ENCODE assay signal across 15 mouse cellular contexts in genomic region chr11:121655166-121655806, GRCm38 (mm10). TPM values are rescaled to one million over a fixed set of nuclear protein-coding genes. Genes with fewer than 3 reads are reported as not detected.
DNase-seq lines count a peak whose midpoint lies in the region; ATAC-seq and TF ChIP-seq lines count a peak whose summit lies in the region.
"Had no signal": no experiment of that assay in that cellular context is flagged by ENCODE, and none has a peak within 500 bp of the region (broad histone marks: within the 10 kb centered on the region; RNA-seq: fewer than 3 reads in every experiment).

No protein-coding gene starts in this region.

- peaks cover 6% of the 10 kb centered on the region; the same call in 1 of the 2 replicates for H3K36me3 ChIP-seq in limb, embryonic 15.5 days
- peaks cover 13% of the 10 kb centered on the region; the same call in 1 of the 2 replicates for H3K36me3 ChIP-seq in limb, embryonic 10.5 days
- no peaks in the 10 kb centered on the region for H3K36me3 ChIP-seq in stomach, postnatal 0 days (ENCODE audit: control insufficient read depth, insufficient read depth, low read length)
- H3K36me3 ChIP-seq: heart, embryonic 15.5 days had no signal

- H3K9me3 ChIP-seq in limb, embryonic 15.5 days: no peaks in the 10 kb centered on the region
- no peaks in the 10 kb centered on the region for H3K9me3 ChIP-seq in limb, embryonic 10.5 days (replicated peaks)
- no peaks in the 10 kb centered on the region for H3K9me3 ChIP-seq in stomach, postnatal 0 days (ENCODE audit: control insufficient read depth, low read length)
- H3K9me3 ChIP-seq: heart, embryonic 15.5 days; hindbrain, embryonic 13.5 days had no signal

- no peak for TF ChIP-seq CTCF in stomach, postnatal 0 days (IDR thresholded peaks at IDR 0.05; ENCODE audit: low read depth)

- no peaks in the 10 kb centered on the region for H3K27me3 ChIP-seq in limb, embryonic 15.5 days
- H3K27me3 ChIP-seq in limb, embryonic 10.5 days (ENCODE audit: low read depth, poor library complexity, severe bottlenecking): no peaks in the 10 kb centered on the region
- H3K27me3 ChIP-seq in stomach, postnatal 0 days (ENCODE audit: control insufficient read depth, insufficient read depth, low read length): no peaks in the 10 kb centered on the region
- H3K27me3 ChIP-seq: heart, embryonic 15.5 days; hindbrain, embryonic 13.5 days had no signal

- no peak for ATAC-seq in limb, embryonic 15.5 days (ENCODE audit: insufficient number of reproducible peaks, low FRiP score, low TSS enrichment, low read depth)
- peak; percentile 76 for ATAC-seq in CD4-positive, CD25-positive, alpha-beta regulatory T cell, adult 4 months
- peak; percentile 35 to 52; a peak in 2 of 4 replicates for ATAC-seq in hematopoietic stem cell, adult 5-6 weeks (replicated peaks in 1 of 2; ENCODE audit: insufficient read depth in 1 of 2, low FRiP score in 2 of 2, low TSS enrichment in 1 of 2, low read depth in 1 of 2, poor library complexity in 2 of 2, severe bottlenecking in 2 of 2)
- ATAC-seq in stomach, postnatal 0 days (ENCODE audit: low FRiP score, low TSS enrichment): no peak

- H3K9ac ChIP-seq in limb, embryonic 15.5 days: no peak overlapping the region
- no peak overlapping the region for H3K9ac ChIP-seq in stomach, postnatal 0 days (ENCODE audit: low read length)
- H3K9ac ChIP-seq: heart, embryonic 15.5 days; hindbrain, embryonic 13.5 days; lung, embryonic 14.5 days had no signal

- H3K27ac ChIP-seq in limb, embryonic 15.5 days: 0 out of 2 replicates have a peak overlapping the region, but pooled peaks have one; percentile 6
- no peak overlapping the region for H3K27ac ChIP-seq in limb, embryonic 10.5 days
- H3K27ac ChIP-seq in stomach, postnatal 0 days (replicated peaks): no peak overlapping the region
- H3K27ac ChIP-seq: heart, embryonic 15.5 days; hindbrain, embryonic 13.5 days had no signal

- H3K4me3 ChIP-seq in limb, embryonic 15.5 days: no peak overlapping the region
- H3K4me3 ChIP-seq in limb, embryonic 10.5 days: no peak overlapping the region
- no peak overlapping the region for H3K4me3 ChIP-seq in stomach, postnatal 0 days (ENCODE audit: low read depth, low read length)
- H3K4me3 ChIP-seq: heart, embryonic 15.5 days; hindbrain, embryonic 13.5 days; myocyte had no signal

- no peak for TF ChIP-seq EP300 in stomach, postnatal 0 days (optimal IDR thresholded peaks at IDR 0.05)

- no peaks in the 10 kb centered on the region for H3K4me1 ChIP-seq in limb, embryonic 15.5 days
- no peaks in the 10 kb centered on the region for H3K4me1 ChIP-seq in limb, embryonic 10.5 days
- H3K4me1 ChIP-seq in stomach, postnatal 0 days (replicated peaks; ENCODE audit: control insufficient read depth, insufficient read depth): no peaks in the 10 kb centered on the region
- H3K4me1 ChIP-seq: heart, embryonic 15.5 days; hindbrain, embryonic 13.5 days had no signal

- no peak overlapping the region for H3K4me2 ChIP-seq in limb, embryonic 15.5 days
- H3K4me2 ChIP-seq in stomach, postnatal 0 days (replicated peaks; ENCODE audit: low read depth): no peak overlapping the region
- H3K4me2 ChIP-seq: heart, embryonic 15.5 days; hindbrain, embryonic 13.5 days; lung, embryonic 14.5 days had no signal

- 64% methylated on average over 6 of the region's 6 CpGs for WGBS in limb, embryonic 15.5 days
- 83% methylated on average over 6 of the region's 6 CpGs for WGBS in limb, embryonic 10.5 days
- WGBS in stomach, postnatal 0 days: 78% methylated on average over 6 of the region's 6 CpGs

- DNase-seq in limb, embryonic 10.5 days (ENCODE audit: low spot score): no peak
- peak; percentile 27 for DNase-seq in thymus, postnatal 14 days
- no peak for DNase-seq in urinary bladder, postnatal 36 days (ENCODE audit: low spot score in 2 of 2)
- no peak for DNase-seq in stomach, postnatal 0 days (ENCODE audit: low spot score)
- DNase-seq: adrenal gland, adult 8-10 months; cerebellum, adult 9-11 months; gastrocnemius, postnatal 25 days; kidney, adult 18-20 months; lung, embryonic 14.5 days had no signal

RNA-seq across cellular contexts. Expression of gene B3gntl1, which starts 17.7 kb away (rescaled TPM):
- polyA plus RNA-seq in limb, embryonic 15.5 days (2015; fragmentation: Nextera tagmentation; extraction: Ambion mirVana): 8.4 and 9.5 TPM in 2 replicates
- 7.1 and 7.9 TPM in 2 replicates for polyA plus RNA-seq in limb, embryonic 10.5 days (2016; fragmentation: Nextera tagmentation; extraction: Ambion mirVana)
- polyA plus RNA-seq in CD4-positive, CD25-positive, alpha-beta regulatory T cell, adult 4 months (2017; shearing (Covaris generic)): 10 to 100 TPM; 11.3 to 18.8 TPM
- 14.2 and 24.0 TPM in 2 replicates for total RNA-seq in hematopoietic stem cell, adult 5-6 weeks (2017)
- 3.3 and 4.2 TPM in 2 replicates for polyA plus RNA-seq in stomach, postnatal 0 days (2015; fragmentation: Nextera tagmentation; extraction: Ambion mirVana)

RNA-seq across cellular contexts. Expression of gene Metrnl, which starts 46.1 kb away (rescaled TPM):
- 77.1 and 79.7 TPM in 2 replicates for polyA plus RNA-seq in limb, embryonic 15.5 days (2015; fragmentation: Nextera tagmentation; extraction: Ambion mirVana)
- polyA plus RNA-seq in limb, embryonic 10.5 days (2016; fragmentation: Nextera tagmentation; extraction: Ambion mirVana): 2.4 and 3.9 TPM in 2 replicates
- under 1 TPM; 0.23 to 0.80 TPM for polyA plus RNA-seq in CD4-positive, CD25-positive, alpha-beta regulatory T cell, adult 4 months (2017; shearing (Covaris generic))
- total RNA-seq in hematopoietic stem cell, adult 5-6 weeks (2017): 9.2 and 12.2 TPM in 2 replicates
- 62.4 and 67.3 TPM in 2 replicates for polyA plus RNA-seq in stomach, postnatal 0 days (2015; fragmentation: Nextera tagmentation; extraction: Ambion mirVana)

Comparison
In these comparisons a context has a peak if more than half of its experiments do, and no peak if none do; other contexts are left out.
1. RNA of gene Metrnl, which starts 46.1 kb away (polyA plus RNA-seq): 77.1 to 79.7 TPM in limb, embryonic 15.5 days and 62.4 to 67.3 TPM in stomach, postnatal 0 days; 2.4 to 3.9 TPM in limb, embryonic 10.5 days and 0.23 to 0.80 TPM in CD4-positive, CD25-positive, alpha-beta regulatory T cell, adult 4 months; every median in the first group is over 10 times any median in the second.
2. ATAC-seq: peak in CD4-positive, CD25-positive, alpha-beta regulatory T cell, adult 4 months (single experiment) and hematopoietic stem cell, adult 5-6 weeks (2 of 2); none in limb, embryonic 15.5 days (single experiment) and stomach, postnatal 0 days (single experiment).